Mouse (Mus musculus) CH12F3 (cell line): ENCODE measurements around the gene Phf23.
"Not testable (repeated sequence)": the region's sequence is repeated elsewhere in the genome, so short reads cannot be mapped to it uniquely, and the experiment has no call there.

ENCODE experiments used
- in situ Hi-C: fragments of 300-500 bp; cut with MboI; formaldehyde crosslinking; loops from 2 replicates; pipeline ENCODE4 v1.14.3; 2020; ENCODE audit warnings: low sequenced_read_pairs

Phf23 gene

GRCm38 (mm10) chr11:69995391-69995960, at the start of gene Phf23:
Gene Phf23 (plus strand): TSS chr11:69995777.
- in situ Hi-C loops, result no loop called here

GRCm38 (mm10) chr11:69945997-69946891, 49.3 kb upstream of the Phf23 start:
- in situ Hi-C loops, result no loop called here

GRCm38 (mm10) chr11:69947337-69948065, 48.1 kb upstream of the Phf23 start:
- in situ Hi-C loops, result no loop called here

- in situ Hi-C loops, result no loop called here
These were observed 47.4 kb upstream of the Phf23 start, which contains the start of gene Slc2a4 for GRCm38 (mm10) chr11:69948066-69948762. Gene Slc2a4 (minus strand): TSS chr11:69948188.

GRCm38 (mm10) chr11:69948763-69949150, 46.8 kb upstream of the Phf23 start:
- in situ Hi-C loops, result no loop called here

- in situ Hi-C loops, result no loop called here
These were observed 44.6 kb upstream of the Phf23 start for GRCm38 (mm10) chr11:69950807-69951459.

- in situ Hi-C loops, result no loop called here
These were observed 43.3 kb upstream of the Phf23 start for GRCm38 (mm10) chr11:69952274-69952673.

GRCm38 (mm10) chr11:69953267-69953915, 42.2 kb upstream of the Phf23 start:
- in situ Hi-C loops, result no loop called here

- in situ Hi-C loops, result not testable (repeated sequence)
These were observed 40.0 kb upstream of the Phf23 start for GRCm38 (mm10) chr11:69955618-69956017.

GRCm38 (mm10) chr11:69956218-69956617, 39.4 kb upstream of the Phf23 start:
- in situ Hi-C loops, result no loop called here

- in situ Hi-C loops, result no loop called here
These were observed 35.0 kb upstream of the Phf23 start for GRCm38 (mm10) chr11:69960616-69961015.

GRCm38 (mm10) chr11:69961841-69962240, 33.7 kb upstream of the Phf23 start:
- in situ Hi-C loops, result no loop called here

- in situ Hi-C loops, result no loop called here
These were observed 30.8 kb upstream of the Phf23 start, which contains the start of gene Cldn7 for GRCm38 (mm10) chr11:69964650-69965270. Gene Cldn7 (plus strand): TSS chr11:69964779.

GRCm38 (mm10) chr11:69965271-69966005, 30.1 kb upstream of the Phf23 start:
- in situ Hi-C loops, result no loop called here

- in situ Hi-C loops, result no loop called here
These were observed 29.3 kb upstream of the Phf23 start for GRCm38 (mm10) chr11:69966006-69966859.

GRCm38 (mm10) chr11:69966860-69967517, 28.6 kb upstream of the Phf23 start:
- in situ Hi-C loops, result no loop called here

- in situ Hi-C loops, result no loop called here
These were observed 26.8 kb upstream of the Phf23 start for GRCm38 (mm10) chr11:69968793-69969192.
